Mouse (Mus musculus): ENCODE data around the gene Mcam. TPM values are rescaled to one million over a fixed set of nuclear protein-coding genes. Genes with fewer than 3 reads are reported as not detected.

The Mcam gene
- polyA plus RNA-seq, 1 experiment = 27.9 TPM

DNA sequence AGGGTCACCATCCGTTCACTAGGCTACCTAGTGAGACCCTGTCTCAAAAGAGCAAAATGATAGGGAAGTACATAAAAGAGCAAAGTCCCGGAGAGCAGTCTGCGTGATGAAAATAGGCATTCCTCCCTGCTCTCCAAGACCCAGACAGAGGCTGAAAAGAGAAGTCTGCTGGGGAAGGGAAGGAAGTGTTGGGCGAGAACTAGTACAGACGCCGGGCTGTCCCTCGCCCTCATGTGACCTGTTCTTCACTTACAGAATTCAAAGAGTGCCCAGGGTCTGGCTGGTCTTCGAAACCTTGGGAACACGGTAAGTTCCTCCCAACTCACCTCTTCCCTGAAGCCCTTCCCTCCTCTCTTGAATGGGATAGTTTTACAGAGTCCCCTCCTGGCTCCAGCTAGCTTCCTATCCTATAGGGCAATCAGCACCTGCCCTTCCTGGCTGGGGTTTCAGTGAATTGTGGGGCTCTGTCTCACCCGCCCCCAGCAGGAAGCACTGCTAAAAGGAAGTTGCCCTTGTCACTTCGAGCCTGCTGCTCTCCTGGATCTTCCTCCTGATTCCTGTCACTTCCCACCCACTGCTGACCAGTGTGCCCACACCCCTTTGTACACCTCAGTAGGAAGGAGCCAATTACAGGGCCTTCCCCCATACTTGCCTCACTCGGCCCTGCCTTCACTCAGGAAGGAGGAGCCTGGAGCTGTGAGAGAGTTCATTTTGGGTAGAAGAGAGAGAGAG, 45.2 kb upstream of the Mcam start:
- 50% methylated on average over 12 of the region's 12 CpGs for WGBS
- DNase-seq = no peak
- Histone ChIP-seq H3K4me1 (ENCODE audit: control insufficient read depth, insufficient read depth, low read length) (peaks cover 5% of the 10 kb centered on the region), H3K4me3 (ENCODE audit: insufficient read depth, low read depth, low read length) (no peak overlapping the region), H3K27me3 (replicated peaks; ENCODE audit: control insufficient read depth, insufficient read depth, low read length) (no peaks in the 10 kb centered on the region), H3K27ac (ENCODE audit: insufficient read depth, low read depth, low read length) (no peak overlapping the region), H3K36me3 (ENCODE audit: control insufficient read depth, insufficient read depth, low read length) (peaks cover 9% of the 10 kb centered on the region)
- TF ChIP-seq POLR2A (IDR thresholded peaks at IDR 0.05; ENCODE audit: low read depth, low read length) (no peak), CTCF (conservative IDR thresholded peaks at IDR 0.05; ENCODE audit: insufficient read depth, insufficient read length, low read depth, low read length) (no peak)

DNA sequence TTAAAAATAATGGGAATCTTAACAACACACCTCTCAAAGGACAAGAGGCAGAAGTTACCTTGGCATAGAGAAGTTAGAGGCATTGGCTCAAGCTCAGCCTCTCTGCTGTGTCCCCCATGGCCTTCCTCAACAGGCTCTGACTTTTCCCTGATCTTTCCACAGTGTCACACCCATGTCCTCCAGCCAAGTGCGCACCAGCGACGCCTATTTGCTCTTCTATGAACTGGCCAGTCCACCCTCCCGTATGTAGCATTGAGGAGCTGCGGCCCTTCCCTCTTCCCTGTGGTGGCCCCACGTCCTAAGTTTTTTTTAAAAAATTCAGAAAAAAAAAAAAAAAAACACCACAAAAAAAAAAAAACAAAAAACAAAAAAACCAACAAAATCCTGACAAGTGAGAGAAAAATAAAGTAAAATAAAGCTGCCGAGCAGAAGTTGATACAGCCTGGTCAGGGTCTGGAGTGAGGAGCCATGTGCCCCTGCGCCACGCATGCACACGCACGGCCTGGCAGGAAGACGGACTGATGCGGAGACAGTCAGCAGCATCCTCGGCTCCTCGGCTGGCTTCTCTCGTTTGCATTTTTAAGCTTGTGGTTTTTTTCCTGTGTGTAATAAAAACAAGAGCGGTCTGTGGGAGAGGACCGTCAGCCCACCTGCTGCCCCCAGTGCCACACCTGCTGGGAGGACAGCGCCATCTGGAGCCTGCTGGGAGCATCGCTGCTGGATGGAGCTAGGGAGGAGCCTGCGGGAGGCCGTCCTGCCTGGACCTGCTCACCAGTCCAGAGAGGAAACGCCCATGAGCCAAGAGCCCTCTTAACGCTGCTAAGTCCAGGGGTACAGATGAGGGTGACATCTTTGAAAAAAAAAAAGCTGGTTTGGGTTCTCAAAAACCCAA, 40.4 kb upstream of the Mcam start:
- no peak overlapping the region for H3K4me3 ChIP-seq (ENCODE audit: insufficient read depth, low read depth, low read length)
- DNase-seq = peak; percentile 82
- peaks cover 9% of the 10 kb centered on the region for H3K36me3 ChIP-seq (ENCODE audit: control insufficient read depth, insufficient read depth, low read length)
- no peak overlapping the region for H3K27ac ChIP-seq (ENCODE audit: insufficient read depth, low read depth, low read length)
- no peak for TF ChIP-seq POLR2A (IDR thresholded peaks at IDR 0.05; ENCODE audit: low read depth, low read length)
- TF ChIP-seq CTCF (conservative IDR thresholded peaks at IDR 0.05; ENCODE audit: insufficient read depth, insufficient read length, low read depth, low read length) = peak; percentile 85
- H3K27me3 ChIP-seq (replicated peaks; ENCODE audit: control insufficient read depth, insufficient read depth, low read length) = no peaks in the 10 kb centered on the region
- 45% methylated on average over 24 of the region's 24 CpGs for WGBS
- H3K4me1 ChIP-seq (ENCODE audit: control insufficient read depth, insufficient read depth, low read length) = peaks cover 2% of the 10 kb centered on the region

DNA sequence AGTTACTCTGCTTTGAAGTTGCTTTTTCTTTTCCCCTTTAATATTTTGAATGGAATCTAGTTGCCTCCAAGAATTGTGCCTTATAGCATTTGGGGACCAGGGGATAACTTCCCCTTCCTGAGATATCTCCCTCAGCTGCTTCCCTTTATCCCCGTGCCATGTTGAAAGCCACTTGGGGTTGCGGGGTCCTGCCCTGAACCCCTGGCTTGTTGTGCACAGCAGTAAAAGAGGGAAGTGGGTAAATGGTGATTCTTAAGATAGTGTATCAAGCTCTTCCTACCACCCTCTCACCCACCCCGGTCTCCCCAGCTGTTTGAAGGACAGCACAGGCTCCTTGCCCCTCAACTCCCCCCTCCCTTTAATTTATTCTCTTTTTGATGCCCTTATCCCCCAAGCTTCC, 39.5 kb upstream of the Mcam start:
- no peak overlapping the region for H3K4me3 ChIP-seq (ENCODE audit: insufficient read depth, low read depth, low read length)
- no peak overlapping the region for H3K27ac ChIP-seq (ENCODE audit: insufficient read depth, low read depth, low read length)
- no peaks in the 10 kb centered on the region for H3K27me3 ChIP-seq (replicated peaks; ENCODE audit: control insufficient read depth, insufficient read depth, low read length)
- 92% methylated on average over 3 of the region's 3 CpGs for WGBS
- TF ChIP-seq CTCF (conservative IDR thresholded peaks at IDR 0.05; ENCODE audit: insufficient read depth, insufficient read length, low read depth, low read length) (no peak), POLR2A (IDR thresholded peaks at IDR 0.05; ENCODE audit: low read depth, low read length) (no peak)
- no peaks in the 10 kb centered on the region for H3K4me1 ChIP-seq (ENCODE audit: control insufficient read depth, insufficient read depth, low read length)
- peaks cover 9% of the 10 kb centered on the region for H3K36me3 ChIP-seq (ENCODE audit: control insufficient read depth, insufficient read depth, low read length)
- no peak for DNase-seq

DNA sequence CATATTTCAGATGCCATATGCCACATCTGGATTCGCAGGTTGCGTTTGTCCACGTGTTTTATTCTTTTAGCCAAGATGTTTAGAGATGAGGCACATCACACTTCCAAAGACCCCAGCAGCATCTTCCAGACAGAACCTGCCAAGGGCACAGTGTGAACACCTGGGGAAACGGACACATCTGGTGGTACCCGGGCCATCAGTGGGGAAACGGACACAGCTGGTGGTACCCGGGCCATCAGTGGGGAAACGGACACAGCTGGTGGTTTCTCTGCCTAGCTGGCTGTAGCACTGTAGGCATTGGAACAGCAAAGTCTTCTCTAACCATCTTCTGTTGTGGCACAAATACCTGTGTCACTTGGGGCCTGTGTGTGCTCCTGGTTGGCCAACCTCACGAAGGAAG, 38.5 kb upstream of the Mcam start:
- 92% methylated on average over 9 of the region's 9 CpGs for WGBS
- H3K27ac ChIP-seq (ENCODE audit: insufficient read depth, low read depth, low read length) = no peak overlapping the region

DNA sequence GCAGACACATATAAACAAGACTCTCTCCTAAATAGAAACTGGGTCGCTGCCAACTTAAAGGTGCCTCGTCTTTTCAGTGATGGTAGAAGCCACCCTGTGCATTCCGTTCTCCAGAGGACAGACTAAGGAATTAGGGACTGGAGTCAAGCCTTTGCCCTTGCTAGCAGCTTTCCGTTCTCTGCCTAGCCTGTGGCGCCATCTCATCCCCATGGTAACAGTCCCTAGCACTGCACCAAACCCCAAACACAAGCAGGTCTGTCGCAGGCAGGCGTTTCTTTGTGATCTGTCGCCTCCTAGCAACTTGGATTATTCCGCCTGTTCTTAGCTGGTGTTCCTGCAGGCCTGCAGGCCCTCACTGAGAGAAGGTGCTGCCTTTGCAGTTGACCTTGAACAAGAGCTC, 37.7 kb upstream of the Mcam start:
- no peak for TF ChIP-seq POLR2A (IDR thresholded peaks at IDR 0.05; ENCODE audit: low read depth, low read length)
- TF ChIP-seq CTCF (conservative IDR thresholded peaks at IDR 0.05; ENCODE audit: insufficient read depth, insufficient read length, low read depth, low read length) = no peak
- 39% methylated on average over 9 of the region's 9 CpGs for WGBS
- H3K27me3 ChIP-seq (replicated peaks; ENCODE audit: control insufficient read depth, insufficient read depth, low read length) = no peaks in the 10 kb centered on the region
- DNase-seq = peak; percentile 62
- peaks cover 4% of the 10 kb centered on the region for H3K36me3 ChIP-seq (ENCODE audit: control insufficient read depth, insufficient read depth, low read length)
- H3K27ac ChIP-seq (ENCODE audit: insufficient read depth, low read depth, low read length) = peak overlapping the region; percentile 14
- H3K4me1 ChIP-seq (ENCODE audit: control insufficient read depth, insufficient read depth, low read length) = no peaks in the 10 kb centered on the region
- H3K4me3 ChIP-seq (ENCODE audit: insufficient read depth, low read depth, low read length) = no peak overlapping the region

More for the DNA sequence above, 38.5 kb upstream of the Mcam start:
- no peaks in the 10 kb centered on the region for H3K4me1 ChIP-seq (ENCODE audit: control insufficient read depth, insufficient read depth, low read length)
- H3K27me3 ChIP-seq (replicated peaks; ENCODE audit: control insufficient read depth, insufficient read depth, low read length) = no peaks in the 10 kb centered on the region
- DNase-seq = no peak
- peaks cover 7% of the 10 kb centered on the region for H3K36me3 ChIP-seq (ENCODE audit: control insufficient read depth, insufficient read depth, low read length)
- TF ChIP-seq POLR2A (IDR thresholded peaks at IDR 0.05; ENCODE audit: low read depth, low read length) (no peak), CTCF (conservative IDR thresholded peaks at IDR 0.05; ENCODE audit: insufficient read depth, insufficient read length, low read depth, low read length) (no peak)
- H3K4me3 ChIP-seq (ENCODE audit: insufficient read depth, low read depth, low read length) = no peak overlapping the region

DNA sequence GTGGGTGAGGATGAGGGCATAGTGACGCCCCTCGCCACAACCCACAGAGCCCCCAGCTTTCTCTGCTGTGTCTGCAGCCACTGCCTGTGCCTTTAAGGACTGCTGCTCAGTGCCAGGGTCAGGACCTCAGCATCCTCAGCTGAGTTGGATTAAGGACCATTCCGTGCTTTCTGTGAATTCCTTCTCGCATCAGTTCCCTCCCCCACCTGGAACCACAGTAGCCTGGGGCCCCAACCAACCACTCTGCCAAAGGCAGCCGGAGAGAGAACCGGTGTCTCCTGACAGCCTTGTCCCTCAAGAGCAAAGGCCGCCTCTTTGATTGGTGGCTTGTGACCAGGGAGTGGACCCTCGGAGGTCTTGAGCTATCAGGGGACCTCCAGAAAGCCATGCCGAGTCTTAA, 32.8 kb upstream of the Mcam start, which contains the start of gene Mfrp:
Gene Mfrp, plus strand, starts transcription at position 240 of the 400 bp plus-strand sequence.
- no peak within 1 kb of the TSS; the same call in 1 of the 2 replicates for H3K27ac ChIP-seq (ENCODE audit: insufficient read depth, low read depth, low read length)

DNA sequence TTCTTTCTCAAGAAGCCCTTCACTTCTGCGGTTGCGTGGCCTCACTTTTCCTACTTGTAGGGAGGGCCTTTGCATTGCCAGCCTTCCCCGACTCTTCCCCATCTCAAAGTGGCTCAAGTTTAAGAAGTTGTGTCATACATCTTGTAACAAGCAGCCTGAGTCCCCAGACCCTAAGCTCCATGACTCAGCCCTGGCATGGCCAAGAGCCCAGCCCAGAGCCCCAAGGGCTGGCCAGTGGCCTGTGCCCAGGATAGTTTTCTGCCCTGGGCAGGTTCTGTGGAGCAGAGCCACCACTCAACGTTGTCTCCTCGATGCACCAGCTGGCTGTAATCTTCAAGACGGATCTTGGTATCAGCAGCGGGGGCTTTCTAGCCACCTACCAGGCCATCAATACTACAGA, 29.4 kb upstream of the Mcam start:
- Histone ChIP-seq H3K27ac (ENCODE audit: insufficient read depth, low read depth, low read length) (no peak overlapping the region), H3K27me3 (replicated peaks; ENCODE audit: control insufficient read depth, insufficient read depth, low read length) (no peaks in the 10 kb centered on the region), H3K4me1 (ENCODE audit: control insufficient read depth, insufficient read depth, low read length) (peaks cover 4% of the 10 kb centered on the region; the same call in 1 of the 2 replicates), H3K4me3 (ENCODE audit: insufficient read depth, low read depth, low read length) (no peak overlapping the region), H3K36me3 (ENCODE audit: control insufficient read depth, insufficient read depth, low read length) (no peaks in the 10 kb centered on the region)
- DNase-seq = no peak
- WGBS = 88% methylated on average over 7 of the region's 7 CpGs
- TF ChIP-seq POLR2A (IDR thresholded peaks at IDR 0.05; ENCODE audit: low read depth, low read length) (no peak), CTCF (conservative IDR thresholded peaks at IDR 0.05; ENCODE audit: insufficient read depth, insufficient read length, low read depth, low read length) (no peak)

More for the DNA sequence above, 32.8 kb upstream of the Mcam start, which contains the start of gene Mfrp:
- Histone ChIP-seq H3K4me1 (ENCODE audit: control insufficient read depth, insufficient read depth, low read length) (no peaks in the 10 kb centered on the region), H3K4me3 (ENCODE audit: insufficient read depth, low read depth, low read length) (no peak within 1 kb of the TSS), H3K27me3 (replicated peaks; ENCODE audit: control insufficient read depth, insufficient read depth, low read length) (no peaks in the 10 kb centered on the region), H3K36me3 (ENCODE audit: control insufficient read depth, insufficient read depth, low read length) (no peaks in the 10 kb centered on the region)
- DNase-seq = no peak
- 54% methylated on average over 9 of the region's 9 CpGs for WGBS
- TF ChIP-seq POLR2A (IDR thresholded peaks at IDR 0.05; ENCODE audit: low read depth, low read length) (no peak), CTCF (conservative IDR thresholded peaks at IDR 0.05; ENCODE audit: insufficient read depth, insufficient read length, low read depth, low read length) (no peak)

Data from kidney, adult 2 months (tissue).